Mouse (Mus musculus): ENCODE data around the gene Fmnl1. TPM values are rescaled to one million over a fixed set of nuclear protein-coding genes. Genes with fewer than 3 reads are reported as not detected.
A peak's percentile ranks its signal among the peaks of the same experiment; 100 is the strongest.

Gene Fmnl1
- 8.4 and 12.1 TPM in 2 replicates for polyA plus RNA-seq (2012; rRNA removed)

DNA sequence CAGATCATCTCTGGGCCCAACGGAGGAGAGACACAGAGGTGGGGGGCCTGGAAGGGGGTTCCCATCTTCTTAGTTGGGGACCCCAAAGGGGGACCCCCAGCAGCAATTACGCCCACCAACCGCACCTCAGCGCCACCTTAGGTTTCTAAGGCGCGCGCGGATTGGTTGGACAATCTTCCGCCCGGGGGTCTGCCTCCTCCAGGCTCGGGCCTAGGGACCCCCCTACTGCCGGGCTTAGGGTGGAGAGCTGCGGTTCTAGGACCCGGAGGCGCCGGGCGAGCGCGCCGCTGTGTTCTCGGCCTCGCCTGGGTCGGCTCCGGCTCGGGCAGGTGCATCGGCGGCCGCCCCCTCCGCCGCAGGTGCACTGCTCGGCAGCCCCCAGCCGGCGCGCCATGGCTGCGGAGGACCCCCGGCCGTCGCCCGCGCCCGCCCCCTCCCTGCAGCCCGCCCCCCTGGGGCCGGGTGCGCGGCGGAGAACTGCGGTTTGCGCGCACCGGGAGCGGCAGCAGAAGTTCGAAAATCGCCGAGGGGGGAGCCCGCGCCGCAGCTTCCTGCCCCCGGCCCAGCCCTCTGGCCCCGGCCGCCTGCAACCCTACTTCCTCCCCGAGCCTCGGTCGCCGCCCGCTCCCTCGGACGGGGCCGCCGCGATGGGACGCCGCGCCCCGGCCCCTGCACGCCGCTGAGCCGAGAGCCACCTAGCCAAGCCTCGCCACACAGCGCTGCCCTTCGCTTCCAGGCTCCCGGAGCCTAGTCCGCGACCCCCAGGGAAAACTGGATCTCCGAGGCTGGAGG, at the start of gene Fmnl1:
Fmnl1 (plus strand) TSS at position 614 of the 792 bp plus-strand sequence.
- 3% methylated on average over 73 of the region's 84 CpGs for WGBS
- no peak for DNase-seq (ENCODE audit: low read depth, low spot score)

DNA sequence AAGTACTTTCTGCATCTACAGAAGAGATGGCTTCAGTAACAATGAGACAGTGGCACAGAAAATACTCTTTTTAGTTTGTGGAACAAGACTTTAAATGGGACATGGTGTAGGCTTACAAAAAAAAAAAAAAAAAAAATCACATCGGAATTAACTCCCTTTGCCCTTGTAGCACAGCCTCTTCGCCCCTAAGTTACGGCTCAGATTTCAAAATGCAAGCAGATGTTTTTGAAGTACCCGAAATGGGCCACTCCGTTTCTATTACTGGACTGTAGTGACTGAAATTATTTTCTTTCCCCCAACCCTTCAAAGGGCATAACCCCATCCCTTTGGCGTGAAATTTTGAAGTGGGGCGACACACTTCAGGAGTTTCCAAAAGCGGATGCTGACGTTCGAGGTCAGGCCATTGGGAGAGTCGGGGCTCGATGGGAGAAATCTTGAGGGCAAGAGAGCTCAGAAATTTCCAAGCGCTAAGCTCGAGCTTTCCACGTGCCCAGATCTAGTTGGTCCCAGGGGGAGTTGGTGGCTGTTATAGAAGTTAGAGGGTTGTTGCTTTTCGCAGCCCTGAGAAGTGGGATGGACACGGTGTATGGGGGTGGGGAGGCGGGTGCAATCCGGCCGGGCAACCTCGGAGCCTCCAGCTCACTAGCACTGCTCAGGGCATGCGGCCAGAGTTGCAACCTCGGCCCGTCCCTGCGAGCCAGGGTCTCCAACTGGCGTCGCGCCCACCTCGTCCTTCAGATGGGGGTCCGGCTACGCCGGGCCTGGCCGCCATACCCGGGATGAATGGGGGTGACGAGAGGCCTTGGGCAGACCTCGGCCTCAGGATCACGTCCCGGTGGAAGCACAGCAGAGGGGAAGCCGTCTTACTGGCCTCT, 39.0 kb upstream of the Fmnl1 start, which contains the start of gene Hexim2:
Hexim2 (plus strand) TSS at position 729 of the 875 bp plus-strand sequence.
- no peak for DNase-seq (ENCODE audit: low read depth, low spot score)
- under 1% methylated on average over 39 of the region's 39 CpGs for WGBS

- under 1% methylated on average over 56 of the region's 58 CpGs for WGBS
- DNase-seq (ENCODE audit: low read depth, low spot score): peak; percentile 100
Measured at GRCm38 (mm10) chr11:103132576-103133455, 38.1 kb upstream of the Fmnl1 start.

DNA sequence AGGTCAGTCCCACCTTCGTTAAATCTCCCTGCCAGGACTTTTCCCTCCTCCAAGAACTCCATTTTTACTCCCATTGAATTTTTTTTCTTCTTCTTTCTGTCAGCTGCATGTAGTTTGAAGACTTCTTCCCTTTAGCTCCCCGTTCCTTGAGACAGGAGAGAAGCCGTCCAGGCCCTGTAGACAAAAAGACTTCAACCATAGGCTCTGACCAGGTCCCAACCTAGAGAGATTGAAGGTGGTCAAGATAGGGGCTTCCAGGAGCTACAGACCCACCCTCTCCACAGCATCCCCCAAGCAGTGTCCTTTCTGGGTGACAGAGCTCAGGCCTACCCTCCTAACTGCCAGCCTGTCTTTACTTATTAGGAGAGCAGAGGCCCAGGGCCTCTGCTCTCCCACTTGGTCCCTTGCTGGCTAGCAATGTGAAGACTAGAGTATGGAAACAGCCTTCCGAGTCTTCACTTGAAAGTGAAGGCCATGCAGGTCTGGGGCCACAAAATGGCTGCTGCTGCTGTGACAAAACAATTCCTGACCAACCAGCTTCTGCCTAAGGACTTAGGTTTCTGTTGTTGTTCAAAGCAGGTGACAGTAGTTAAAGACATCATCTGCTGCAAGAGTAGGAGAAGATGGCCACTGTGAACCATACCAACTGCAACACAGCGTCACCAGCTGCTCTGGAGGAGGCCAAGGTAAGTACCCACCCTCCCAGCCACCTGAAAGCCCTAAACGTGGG, 37.3 kb upstream of the Fmnl1 start:
- DNase-seq (ENCODE audit: low read depth, low spot score): no peak
- 56% methylated on average over 6 of the region's 6 CpGs for WGBS

DNA sequence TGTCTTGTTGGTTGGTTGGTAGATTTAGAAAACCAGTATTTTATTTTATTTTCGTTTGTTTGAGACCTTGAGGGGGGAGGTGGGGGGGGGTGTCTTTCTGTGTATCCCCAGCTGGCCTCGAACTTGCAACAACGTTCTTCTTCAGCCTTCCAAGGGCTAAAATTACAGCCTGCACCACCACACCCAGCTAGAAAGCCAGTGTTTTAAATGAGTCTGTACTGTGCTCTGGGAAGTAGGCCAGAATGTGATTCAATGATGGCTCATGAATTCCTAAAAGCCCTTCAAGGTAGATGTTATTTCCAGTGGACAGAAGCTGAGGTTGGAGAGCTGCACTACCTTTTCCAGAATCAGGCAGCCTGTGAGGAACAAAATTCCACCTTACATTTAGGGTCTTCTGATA, 36.7 kb upstream of the Fmnl1 start:
- WGBS: 31% methylated on average over 3 of the region's 3 CpGs
- no peak for DNase-seq (ENCODE audit: low read depth, low spot score)

DNA sequence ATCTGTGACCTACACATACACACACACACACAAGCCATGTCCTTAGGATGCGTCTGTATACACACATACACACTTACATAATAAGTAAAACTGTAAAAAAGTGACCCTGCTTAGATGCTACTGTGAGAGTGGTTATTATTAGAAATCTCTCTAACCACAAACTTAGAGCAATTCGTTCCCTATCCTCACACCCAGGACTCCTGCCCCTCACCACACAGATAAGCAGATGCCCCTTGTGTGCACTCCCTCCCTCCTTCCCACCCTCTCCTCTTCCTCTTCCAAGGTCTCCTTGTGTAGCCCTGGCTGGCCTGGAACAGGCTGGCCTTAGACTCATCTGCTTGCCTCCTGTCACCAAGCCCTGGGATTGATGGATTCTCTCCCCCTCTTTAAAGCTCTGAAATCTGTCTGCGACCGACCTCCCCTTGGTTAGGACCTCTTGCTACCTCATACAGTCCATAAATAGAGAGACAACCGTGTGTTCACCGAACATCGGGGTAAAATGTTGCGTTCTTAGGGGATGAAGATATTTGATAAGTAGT, 34.8 kb upstream of the Fmnl1 start:
- no peak for DNase-seq (ENCODE audit: low read depth, low spot score)
- WGBS: 92% methylated on average over 8 of the region's 8 CpGs

- DNase-seq (ENCODE audit: low read depth, low spot score): no peak
- WGBS: 41% methylated on average over 14 of the region's 14 CpGs
Measured at GRCm38 (mm10) chr11:103139951-103140762, 30.8 kb upstream of the Fmnl1 start.

GRCm38 (mm10) chr11:103140763-103141100, 30.2 kb upstream of the Fmnl1 start:
- 8% methylated on average over 6 of the region's 6 CpGs for WGBS
- DNase-seq (ENCODE audit: low read depth, low spot score): no peak

- 7% methylated on average over 11 of the region's 11 CpGs for WGBS
- DNase-seq (ENCODE audit: low read depth, low spot score): peak; percentile 71
Measured at GRCm38 (mm10) chr11:103141101-103141943, 29.6 kb upstream of the Fmnl1 start.

GRCm38 (mm10) chr11:103141944-103142255, 29.0 kb upstream of the Fmnl1 start:
- DNase-seq (ENCODE audit: low read depth, low spot score): no peak
- 18% methylated on average over 1 of the region's 1 CpGs for WGBS

DNA sequence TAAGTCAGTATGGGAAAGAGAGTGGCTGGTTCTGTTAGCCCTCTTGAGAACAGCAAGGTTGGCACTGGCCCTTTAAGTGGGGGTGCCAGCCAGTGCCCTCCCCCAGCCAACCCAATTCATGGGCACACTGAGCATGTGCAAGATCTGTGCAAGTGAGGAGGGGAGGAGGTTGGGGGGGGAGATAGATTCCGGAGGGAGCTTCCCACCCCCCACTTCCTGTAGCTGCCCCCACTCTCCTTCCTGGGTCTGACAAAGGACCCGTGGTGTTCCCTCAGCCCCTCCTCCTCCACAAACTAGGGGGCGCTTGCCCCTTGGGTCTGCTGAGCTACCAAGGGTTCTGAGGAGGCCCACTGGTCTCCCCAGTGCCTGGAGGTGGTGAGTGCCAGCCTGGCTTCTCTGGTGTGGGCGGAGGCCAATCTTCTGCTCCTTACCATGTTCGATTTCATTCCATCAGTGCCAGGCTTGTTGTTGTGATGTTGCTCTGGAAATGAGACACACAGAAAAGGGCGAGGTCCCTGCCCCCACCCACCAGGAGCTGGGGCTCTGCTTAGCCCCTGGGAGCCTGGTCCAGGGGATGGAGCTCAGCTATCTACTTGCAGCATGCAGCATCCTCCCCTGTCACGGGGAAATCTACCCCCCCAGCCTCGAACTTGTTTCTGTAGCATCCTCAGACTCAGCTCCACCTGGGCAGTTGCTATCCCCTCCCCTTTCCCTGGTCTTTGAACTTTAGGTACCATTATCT, 28.3 kb upstream of the Fmnl1 start:
- DNase-seq (ENCODE audit: low read depth, low spot score): no peak
- 12% methylated on average over 8 of the region's 8 CpGs for WGBS

- DNase-seq (ENCODE audit: low read depth, low spot score): no peak
- 62% methylated on average over 12 of the region's 12 CpGs for WGBS
Measured at GRCm38 (mm10) chr11:103144309-103145285, 26.3 kb upstream of the Fmnl1 start.

GRCm38 (mm10) chr11:103146386-103146785, 24.5 kb upstream of the Fmnl1 start:
- 91% methylated on average over 4 of the region's 4 CpGs for WGBS
- no peak for DNase-seq (ENCODE audit: low read depth, low spot score)

DNA sequence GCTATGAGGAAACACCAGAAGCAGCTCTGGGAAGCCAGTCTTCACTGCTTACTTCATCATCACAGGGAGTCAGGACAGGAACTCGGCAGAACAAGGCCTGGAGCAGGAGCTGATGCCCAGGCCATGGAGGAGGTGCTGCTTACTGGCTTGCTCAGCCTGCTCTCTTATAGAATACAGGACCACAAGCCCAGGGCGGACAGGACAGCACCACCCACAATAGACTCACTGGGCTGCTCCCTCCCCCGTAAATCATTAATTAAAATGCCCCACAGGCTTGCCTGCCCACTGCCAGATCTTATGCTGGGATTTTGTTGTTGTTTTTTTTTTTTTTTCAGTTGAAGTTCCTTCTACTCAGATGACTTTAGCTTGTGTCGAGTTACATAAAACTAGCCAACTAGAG, 23.1 kb upstream of the Fmnl1 start:
- WGBS: 51% methylated on average over 4 of the region's 4 CpGs
- DNase-seq (ENCODE audit: low read depth, low spot score): no peak

DNA sequence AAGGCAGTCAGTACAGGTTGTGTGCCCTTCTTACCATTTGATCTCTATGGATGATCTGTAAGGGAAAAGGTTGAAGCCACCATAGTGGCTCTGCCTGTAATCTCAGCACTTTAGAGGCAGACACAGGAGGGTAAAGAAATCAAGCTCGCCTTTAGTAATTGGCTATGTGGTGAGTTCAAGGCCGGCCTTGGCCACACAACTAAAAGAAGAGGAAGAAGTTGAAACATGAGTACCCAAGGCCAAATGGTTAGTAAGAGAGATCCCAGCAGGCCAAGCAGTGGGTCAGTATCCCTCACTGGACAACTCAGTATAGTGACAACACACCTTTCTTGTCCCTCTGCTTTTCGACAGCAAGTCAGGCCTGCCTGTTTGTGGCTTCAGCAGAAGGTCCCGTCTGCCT, 21.1 kb upstream of the Fmnl1 start:
- WGBS: 95% methylated on average over 4 of the region's 4 CpGs
- no peak for DNase-seq (ENCODE audit: low read depth, low spot score)

All from large intestine, adult 2 months (tissue).